Mouse (Mus musculus): ENCODE data around the gene Pex5l. TPM values are rescaled to one million over a fixed set of nuclear protein-coding genes. Genes with fewer than 3 reads are reported as not detected.

The Pex5l gene
- 10.5 TPM for polyA plus RNA-seq (2015; fragmentation: Illumina TruSeq; extraction: RNeasy Lipid Tissue Mini Kit (QIAGEN cat#74804); ENCODE audit: insufficient read depth, low replicate concordance)

GRCm38 (mm10) chr3:33142901-33143461 lies at the start of gene Pex5l:
Gene Pex5l, minus strand, starts transcription at chr3:33143247.

